Mouse (Mus musculus) common myeloid progenitor, adult 5-6 weeks (primary cell): Measurements from ENCODE around the gene Prep. TPM values are rescaled to one million over a fixed set of nuclear protein-coding genes. Genes with fewer than 3 reads are reported as not detected.
A peak's percentile ranks its signal among the peaks of the same experiment; 100 is the strongest.

Source experiments
- ATAC-seq: replicated peaks from 2 replicates; pipeline ENCODE4 v1.8.0; 2016; ENCODE audit warnings: low read depth, mild to moderate bottlenecking, moderate TSS enrichment, inconsistent platforms; ENCODE audit not compliant: poor library complexity, severe bottlenecking
- total RNA-seq: library from RNA; stranded (forward); fragments of 200-1000, 187-1606 nt; gene quantifications from 2 replicates; pipeline ENCODE4 v1.2.3, GENCODE M21; 2017

Gene Prep
- total RNA-seq, 1 experiment from 2014 or later = 14.4 TPM

DNA sequence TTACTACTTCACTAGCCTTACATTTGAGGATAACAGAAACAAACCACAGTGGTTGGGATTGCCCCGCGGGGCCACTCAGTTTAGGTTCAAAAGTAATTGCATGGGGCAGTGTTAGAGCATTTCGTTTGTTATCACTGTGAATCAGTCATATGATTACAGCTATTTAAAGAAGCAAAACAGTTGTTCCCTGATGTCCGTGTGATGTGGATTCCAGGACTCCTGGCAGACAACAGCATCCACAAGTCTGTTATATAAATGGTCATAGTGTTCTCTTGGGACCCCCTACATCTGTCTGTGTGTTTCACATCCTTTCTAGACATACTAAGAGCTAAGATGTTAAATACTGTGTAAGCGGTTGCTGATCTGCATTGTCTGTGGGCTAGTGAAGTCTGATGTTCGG is 43.0 kb downstream of the Prep start:
- ATAC-seq = no peak

DNA sequence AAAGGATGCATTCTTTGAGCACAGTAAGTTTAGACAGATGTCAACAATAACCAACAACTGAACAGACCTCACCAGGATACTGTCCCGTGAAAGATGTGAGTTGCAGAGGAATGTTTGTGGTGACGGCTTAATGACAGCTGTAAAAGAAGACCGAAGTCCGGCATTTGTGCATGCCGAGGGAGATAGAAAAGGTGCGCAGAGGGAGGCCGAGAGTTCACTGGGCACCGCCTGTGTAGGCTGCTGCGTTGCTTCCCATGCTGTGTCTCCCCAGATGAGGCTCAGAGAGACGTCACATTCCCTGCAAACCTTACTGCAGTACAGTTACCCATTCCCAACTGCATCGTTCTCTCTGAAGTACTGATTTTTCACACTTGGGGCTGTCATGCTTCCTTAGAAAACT is 45.9 kb downstream of the Prep start:
- ATAC-seq = no peak

DNA sequence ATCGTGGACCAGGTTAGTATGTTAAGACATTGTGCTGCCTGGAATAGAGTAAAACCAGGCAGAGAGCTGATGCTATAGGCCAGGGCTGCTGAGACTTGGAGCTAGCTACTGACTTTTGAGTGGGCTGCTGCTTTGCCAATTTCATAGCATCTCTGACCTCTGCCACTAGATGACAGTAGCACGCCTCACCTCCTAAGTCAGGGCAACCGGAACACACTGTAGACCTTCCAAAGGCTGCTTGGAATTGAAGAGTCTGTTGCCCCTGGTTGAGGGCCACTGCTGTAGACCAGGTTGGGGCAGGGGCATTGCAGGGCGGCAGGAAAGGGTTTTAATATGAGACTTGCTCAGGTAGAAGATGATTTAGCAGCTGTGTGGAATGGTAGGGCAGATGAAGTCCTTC is 47.5 kb downstream of the Prep start:
- 0 out of 2 replicates have a peak, but pooled peaks have one; percentile 32 for ATAC-seq

DNA sequence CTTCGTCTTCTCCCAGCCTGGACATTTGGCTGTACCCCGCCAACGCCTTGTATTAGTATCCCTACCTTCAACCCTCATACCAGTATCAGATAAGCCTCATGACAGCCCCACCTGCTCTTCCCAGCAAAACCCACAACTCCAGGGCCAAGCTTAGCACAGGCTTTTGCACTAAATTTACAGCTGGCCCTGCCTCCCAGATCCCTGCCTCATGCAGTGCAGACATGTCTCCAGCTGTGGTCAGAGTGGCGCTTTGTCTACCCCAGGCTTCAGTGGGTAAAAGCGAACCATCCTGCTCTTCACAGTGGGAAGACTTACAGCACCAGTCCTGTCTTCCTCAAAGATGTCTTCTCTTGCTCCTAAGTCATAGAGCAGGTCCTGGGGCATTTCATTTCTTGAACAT is 49.8 kb downstream of the Prep start:
- no peak for ATAC-seq

DNA sequence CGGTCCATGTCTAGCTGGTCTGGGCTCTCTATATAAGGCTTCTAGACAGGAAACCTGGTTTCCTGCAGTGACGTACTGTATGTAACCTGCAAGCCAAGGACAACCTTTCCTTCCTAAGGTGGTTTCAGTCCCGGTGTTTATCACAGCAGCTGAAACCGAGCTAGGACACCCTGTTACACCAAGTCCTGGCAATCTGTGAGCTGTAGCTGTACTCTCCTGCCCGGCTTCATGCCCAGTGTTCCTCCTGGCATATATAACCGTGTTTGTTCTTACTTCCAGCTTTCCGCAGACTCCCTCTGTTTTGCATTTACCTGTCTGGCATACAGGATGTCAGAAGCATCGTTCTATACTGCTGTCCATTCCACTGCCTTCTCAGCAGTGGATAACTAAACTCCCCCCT is 51.4 kb downstream of the Prep start:
- ATAC-seq = no peak

DNA sequence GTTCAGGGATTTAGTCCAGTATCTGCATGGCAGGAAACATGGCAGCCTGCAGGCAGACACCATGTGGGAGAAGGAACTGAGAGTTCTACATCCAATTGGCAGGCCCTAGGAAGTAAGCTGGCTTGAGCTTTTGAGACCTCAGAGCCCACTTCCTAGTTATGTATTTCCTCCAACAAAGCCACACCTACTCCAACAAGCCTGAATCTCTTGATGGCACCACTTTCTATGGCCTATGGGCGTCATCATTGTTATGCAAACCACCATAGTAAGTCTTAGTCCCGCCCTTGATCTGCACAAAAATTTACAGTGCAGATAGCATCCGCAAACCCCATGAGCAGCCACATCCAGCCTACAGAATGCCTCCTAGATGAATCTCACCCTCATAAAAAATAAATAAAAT is 54.6 kb downstream of the Prep start:
- ATAC-seq = no peak

DNA sequence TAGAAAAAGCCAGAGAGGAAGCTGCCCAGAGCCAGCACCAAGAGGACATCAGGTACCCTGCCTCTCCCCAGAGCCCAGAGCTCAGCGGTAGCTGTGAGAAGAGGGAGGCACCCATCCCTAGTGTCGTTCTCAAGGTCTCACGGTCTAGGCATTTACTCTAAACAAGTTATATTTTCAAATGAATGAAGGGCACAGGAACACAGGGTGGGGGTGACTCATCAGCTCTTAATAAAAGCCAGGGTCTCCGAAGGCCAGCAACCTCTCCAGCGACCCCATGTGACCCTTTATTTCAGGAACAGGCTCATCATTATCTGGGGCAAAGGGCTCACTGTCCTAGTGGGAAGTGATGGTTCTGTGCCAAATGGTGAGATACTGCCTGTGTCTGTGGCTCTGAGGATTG is 55.5 kb downstream of the Prep start:
- no peak for ATAC-seq

DNA sequence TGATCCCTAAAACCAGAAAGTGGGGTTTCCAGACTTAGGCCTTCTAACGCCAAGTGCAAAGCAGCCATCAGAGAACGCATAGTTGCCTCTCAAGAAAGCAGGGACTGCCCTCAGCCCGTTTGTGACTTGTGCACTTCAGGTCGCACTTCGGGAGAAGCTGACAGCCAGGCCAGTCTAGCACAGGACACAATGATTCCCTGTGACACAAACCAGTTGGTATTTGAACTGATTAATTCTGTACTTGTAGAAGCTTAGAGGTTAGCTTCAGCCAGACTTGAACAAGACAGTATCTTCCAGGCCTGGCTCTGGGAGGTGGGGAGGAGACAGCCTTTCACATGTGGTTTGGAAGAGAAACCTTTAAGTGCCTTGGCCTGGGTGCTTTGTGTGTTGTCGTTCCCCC is 56.0 kb downstream of the Prep start:
- ATAC-seq = no peak

DNA sequence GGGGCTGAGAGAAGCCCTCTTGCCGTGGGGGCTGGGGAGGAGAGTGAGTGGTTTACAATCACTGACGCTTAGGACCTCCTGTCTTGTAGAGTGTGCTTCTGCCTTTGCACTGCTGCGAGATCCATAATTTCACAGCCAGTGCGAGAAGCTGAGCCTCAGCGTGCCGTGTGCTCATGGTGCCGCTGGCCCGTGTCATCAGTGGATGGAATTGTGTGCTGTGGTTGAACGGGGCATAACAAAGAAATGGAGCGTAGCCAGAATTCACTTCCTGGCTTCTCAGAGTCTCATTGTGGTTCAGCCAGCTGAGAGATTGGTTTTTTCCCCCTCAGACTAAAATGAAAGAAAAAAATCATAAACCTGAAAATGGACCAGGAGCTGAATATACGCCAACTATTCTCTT is 62.1 kb downstream of the Prep start:
- ATAC-seq = peak; percentile 48

DNA sequence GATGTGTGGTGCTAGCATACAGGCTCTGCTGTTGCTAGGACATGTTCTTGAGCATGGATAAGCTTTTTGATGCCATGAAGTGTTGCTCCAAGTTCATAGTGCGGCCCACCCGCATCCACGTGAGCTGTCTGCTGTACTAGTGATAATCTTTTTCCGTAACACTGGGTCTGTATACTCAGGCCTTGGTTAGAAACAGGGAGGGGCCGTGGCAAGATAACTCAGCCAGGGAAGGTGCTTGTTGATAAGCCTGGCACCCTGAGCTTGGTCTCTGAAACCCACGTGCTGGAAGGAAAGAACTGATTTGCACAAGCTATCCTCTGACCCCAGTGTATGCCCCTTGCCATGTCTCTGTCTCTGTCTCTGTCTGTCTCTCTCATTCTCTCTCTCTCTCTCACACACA is 63.0 kb downstream of the Prep start:
- ATAC-seq = peak; percentile 75

DNA sequence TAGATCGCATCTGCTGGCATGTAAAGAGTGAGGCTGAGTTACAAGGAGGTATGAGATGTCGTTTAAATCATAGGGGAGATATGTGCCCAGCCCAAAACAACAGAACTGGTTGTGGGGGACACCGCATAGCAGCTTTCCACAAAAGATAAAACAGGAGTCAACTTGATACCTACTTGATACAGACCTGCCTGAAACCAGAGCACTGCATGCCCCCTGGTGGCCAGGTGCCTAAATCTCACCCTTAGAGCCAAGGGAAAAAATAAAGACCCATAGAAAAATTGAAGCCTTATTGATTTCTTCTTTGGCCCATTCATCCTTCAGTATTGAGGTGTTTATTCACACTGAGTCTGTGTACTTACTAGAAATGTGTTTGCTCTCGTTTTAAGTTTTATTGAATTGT is 65.4 kb downstream of the Prep start:
- ATAC-seq = 0 out of 2 replicates have a peak, but pooled peaks have one; percentile 16

DNA sequence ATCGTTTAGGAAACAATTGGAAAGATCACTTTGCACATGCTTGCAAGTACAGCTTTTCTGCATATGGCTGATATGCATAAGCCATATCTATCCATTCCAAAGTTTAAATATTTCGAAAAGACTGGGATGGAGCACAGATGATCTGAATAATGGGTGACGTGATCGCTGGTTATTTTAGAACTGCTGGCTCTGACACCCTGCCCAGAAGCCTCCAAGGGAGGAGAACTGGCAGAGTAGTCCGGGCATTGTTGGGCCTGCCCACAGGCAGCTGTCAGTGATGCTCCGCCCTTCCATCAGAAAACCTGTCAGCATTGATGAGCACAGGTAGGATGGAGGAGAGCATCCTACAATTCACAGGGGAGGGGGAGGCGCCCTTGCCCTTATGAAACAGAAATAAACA is 69.8 kb downstream of the Prep start:
- ATAC-seq = no peak

DNA sequence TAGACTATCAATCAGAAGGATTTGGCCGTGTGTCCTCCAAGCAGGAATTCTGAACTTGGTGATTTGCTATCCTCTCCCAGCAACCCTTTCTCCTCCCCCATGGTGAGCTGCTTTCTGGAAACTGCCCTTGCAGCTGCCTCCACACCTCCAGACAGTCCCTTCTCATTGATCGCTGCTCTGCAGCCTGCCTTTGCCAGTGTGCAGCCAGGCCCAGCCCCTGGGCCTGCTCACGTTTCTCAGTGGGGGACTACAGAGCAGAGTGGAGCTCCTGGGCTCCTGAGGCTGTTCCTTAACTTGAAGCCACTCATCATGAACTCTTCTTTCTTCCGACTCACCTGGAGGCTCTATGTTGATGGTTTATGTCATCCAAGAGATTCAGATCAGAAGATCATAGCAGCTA is 72.9 kb downstream of the Prep start:
- no peak for ATAC-seq

DNA sequence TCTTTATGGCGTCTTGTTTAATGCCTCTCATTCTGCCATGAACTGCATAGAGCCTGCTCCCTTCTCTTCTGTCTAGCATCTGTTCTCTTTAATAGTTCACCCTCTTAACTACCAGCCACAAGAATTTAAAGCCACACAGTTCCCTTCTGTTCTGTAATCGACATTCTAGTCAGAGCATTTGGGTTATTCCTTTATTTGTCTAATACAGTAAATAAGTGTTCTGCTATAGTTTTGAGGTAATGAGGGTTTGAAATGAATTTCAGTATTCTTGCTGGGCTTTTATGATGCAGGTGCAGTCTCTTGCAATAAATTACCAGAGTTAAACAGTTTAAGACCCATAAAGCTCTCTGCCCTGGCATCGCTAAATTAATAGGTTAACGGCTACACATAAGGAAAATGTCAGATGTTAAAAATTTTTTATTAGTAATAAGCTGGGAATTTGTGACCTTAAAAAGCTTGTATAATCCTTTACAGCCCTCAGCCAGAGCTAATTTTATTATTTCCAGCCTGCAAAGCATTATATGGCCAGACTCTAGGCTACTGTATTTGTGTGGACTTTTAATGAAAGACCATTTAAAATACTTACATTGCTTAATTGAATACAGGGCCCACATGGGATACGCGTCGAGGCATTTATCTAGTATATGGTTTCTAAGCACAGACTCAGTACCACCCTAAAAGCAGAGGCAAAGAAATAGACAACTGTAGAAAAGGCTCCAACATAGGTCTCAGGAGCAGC is 73.6 kb downstream of the Prep start:
- ATAC-seq = no peak

DNA sequence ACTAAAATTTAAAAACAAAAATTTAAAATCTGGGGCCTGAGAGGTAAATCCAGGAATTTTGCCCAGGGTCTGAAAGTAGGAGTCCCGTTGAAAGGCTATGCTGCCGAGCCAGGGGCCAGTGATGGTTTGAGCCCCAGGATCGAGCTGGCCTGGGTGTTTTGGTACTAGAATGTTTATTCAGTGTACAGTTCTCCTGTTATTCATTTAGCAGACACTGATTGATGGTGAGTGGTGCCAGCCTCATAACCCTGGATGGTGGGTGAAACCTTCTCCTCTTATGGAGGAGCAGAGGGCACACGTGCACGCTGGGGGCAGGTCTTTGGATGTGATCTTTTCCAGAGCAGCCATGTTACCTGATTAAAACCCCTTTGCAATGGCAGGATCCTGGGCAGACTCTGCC is 75.4 kb downstream of the Prep start:
- ATAC-seq = no peak

DNA sequence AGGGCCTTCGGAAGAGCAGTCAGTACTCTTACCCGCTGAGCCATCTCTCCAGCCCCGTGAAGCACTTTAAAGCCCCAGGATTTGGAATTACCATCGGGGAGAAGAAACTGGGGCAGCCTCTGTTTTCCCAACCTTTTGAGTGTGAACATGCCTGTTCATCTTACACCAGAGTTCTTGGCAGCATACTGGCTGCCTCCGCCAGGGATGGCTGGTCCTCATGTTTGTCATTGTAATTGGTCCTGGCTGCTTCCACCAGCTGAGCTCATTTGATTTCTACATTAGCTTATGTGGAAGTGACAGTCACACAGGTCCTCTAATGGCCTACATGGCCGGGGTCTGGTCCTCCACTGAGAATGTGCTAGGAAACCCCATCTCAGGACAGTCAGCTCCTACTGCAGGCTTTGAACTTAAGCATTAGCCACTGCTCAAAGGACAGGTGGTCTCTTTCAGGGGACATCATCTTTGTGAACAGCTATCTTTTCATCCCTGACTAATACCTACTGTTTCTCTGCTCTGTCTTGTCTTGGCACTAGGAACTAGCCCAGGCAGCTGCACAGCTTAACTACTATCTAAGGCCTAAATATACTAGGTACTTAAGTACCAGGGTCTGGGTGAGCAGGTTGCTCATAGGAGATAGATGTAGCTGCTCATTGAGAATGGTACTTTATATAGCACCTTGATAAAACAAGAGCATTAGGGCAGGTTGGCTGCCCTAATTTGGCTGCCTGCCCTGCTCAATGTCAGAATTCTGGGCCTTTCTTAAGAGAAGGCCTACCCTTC is 77.2 kb downstream of the Prep start:
- ATAC-seq = no peak

DNA sequence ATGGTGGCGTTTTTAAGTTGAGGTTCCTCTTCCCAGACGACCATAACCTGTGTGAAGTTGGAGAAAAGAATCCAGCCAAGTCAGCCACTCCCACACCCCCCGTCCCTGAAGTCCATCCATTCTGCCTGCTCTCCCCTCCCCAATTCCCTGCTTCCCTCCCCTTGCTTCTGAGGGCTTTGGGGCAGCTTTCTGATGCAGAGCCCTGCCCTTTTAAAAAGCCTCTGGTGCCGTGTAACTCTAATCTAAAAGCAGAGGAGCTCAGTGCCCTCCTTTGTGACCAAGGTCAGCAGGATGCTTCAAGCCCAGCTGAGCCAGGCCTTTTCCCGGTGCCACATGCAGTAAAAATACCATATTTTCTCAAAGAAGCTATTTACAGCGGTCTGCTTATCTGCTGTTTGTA is 79.8 kb downstream of the Prep start:
- ATAC-seq = no peak

DNA sequence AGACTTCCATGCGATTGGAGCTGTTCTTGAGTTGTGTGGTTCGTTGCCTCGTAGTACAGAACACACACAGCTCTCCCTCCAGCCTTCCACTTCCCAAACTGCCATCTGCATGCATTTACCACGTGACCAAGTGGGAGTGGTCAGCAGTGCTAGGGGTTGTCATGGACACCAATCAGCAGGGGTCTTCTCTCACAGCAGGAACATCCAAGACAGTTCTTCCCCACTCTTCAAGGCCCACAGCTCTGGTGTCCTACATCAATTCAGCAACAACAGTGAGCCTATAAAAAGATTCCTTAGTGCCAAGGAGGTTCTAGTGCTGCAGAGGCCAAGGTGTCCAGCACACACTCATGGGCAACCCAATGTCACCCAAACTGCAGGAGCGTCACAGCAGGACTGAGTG is 84.1 kb downstream of the Prep start:
- ATAC-seq = no peak

DNA sequence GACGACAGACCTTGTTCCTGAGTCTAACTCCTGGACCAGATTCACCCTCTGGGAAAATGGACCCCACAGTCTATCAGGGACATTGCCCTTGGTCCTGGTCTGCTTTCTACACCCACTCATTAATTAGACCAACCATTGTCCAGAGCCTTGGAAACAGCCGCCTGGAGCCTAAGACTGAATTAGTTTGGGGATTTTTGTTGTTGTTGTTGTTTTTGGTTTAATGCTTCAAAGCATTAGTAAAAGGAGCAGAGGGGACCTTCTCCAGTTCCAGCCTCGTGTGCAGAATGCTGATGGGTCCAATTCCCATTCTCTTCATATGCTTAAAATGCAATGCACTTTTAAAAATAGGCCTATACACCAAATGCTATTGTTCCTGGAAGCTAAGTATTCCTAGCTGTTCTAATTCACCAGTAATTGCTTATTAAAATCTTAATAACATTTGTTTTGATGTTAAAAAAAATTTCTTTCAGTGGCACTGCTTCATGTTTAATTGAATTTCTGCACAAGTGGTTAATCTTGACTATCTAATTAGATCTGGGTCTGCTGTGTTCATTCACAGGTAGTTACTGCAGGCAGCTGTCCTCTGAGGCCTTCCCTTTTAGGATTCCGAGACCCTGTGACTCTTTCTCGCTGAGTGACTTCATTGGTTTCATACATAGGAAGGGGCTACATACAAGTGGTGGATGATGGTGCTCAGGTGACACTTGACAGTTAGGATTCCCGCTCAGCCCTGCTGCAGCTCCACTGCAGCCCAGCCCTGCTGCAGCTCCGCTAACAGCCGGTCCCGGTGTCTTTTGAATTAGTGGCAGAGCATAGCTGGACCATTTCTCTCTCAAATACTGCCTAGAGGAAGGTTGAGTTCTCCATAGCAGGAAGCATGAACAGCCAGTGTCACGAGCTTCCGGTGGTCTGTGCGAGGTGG is 85.0 kb downstream of the Prep start:
- no peak for ATAC-seq

DNA sequence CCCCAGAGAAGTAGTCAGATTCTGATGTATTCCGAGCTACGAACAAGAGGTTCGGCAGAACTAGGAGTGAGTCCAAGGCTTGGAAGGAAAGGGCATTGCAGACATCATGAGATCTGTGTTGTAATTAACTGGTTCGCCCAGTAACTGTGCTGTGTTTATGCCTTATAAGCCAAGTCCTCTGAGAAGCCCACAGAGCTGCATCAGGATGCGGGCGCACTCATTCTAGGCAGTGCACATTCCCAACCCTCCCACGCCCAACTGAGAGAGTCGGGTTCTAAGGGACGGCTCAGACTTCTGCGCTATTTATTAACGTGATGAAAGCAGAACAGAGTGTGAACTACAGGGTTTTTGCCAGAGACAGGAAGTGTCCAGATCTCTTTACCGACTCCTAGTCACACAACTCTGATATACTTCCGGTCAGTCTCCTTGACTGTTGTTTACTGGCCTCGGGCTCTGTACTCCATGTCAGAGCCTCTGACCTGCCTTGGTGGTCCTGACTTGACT is 87.6 kb downstream of the Prep start:
- no peak for ATAC-seq

DNA sequence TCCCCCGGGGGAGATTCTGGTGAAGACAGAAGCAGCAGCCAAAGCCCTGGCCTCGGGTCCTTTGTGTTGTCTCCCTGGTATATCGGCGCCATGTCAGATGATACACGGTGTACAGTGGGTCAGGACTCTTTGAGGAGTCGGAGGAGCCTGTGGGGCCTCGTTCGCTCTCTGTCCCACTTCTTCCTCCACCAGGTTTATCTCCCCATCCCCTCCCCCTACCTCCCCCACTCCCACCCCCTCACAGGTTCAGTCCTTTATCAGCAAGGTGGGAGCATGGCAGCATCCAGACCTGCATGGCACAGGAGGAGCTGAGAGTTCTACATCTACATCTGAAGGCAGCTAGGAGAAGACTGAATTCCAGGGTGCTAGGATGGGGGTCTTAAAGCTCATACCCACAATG is 98.8 kb downstream of the Prep start:
- no peak for ATAC-seq
